Mouse (Mus musculus): ENCODE measurements around the gene Atp2c1.

Atp2c1 gene

DNA sequence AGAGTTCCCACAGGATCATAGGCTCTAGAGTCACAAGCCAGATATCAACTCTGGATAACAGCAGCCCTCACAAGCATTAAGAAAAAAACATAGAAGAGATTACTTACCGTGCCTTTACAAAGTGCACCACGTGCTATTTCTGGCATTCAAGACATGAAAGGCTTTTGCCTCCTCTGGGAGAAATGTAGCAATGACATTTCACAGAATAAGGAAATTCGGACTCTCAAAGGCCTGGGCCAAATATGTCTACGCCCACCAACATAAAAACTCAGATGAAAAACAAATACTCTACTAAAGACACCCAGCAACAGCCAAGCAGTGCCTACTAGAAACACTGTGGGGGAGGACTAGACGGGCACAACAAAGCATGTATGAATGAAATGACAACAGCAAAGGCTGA is 38.8 kb downstream of the Atp2c1 start:
- no peak for DNase-seq (ENCODE audit: low read depth, low spot score)

DNA sequence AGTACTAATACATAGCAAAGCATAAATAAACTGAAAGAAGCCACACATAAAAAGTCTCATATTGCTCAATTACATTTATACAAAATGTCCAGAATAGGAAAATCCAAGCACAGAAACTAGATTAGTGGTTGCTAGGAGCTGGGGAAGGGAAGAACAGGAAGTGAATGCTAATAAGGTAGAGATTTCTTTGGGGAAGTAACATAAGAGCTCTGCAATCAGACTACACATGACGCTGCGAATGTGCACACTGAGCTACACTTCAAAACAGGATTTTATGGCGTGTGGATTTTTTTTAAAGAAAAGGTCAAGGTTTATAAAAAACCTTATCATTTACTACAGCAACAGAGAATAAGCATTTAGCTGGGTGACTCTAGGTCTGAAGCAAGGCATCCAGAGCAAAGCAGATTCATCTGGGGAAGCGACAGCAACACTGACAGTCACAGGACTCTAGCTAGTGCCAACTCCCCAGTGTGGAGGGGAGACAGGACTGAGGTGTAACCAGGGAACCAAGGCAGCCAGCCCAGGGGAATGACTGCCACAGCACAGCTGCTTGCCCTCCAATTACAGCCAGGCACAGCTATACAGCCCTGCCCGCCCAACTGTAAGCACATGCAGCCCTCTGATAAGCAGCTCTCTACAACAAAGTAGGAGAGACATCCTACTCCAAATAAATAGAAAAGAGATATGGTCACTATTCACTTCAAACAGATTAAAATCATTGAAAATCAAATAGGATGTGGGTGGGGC is 42.6 kb downstream of the Atp2c1 start:
- DNase-seq (ENCODE audit: low read depth, low spot score), result peak; percentile 23

DNA sequence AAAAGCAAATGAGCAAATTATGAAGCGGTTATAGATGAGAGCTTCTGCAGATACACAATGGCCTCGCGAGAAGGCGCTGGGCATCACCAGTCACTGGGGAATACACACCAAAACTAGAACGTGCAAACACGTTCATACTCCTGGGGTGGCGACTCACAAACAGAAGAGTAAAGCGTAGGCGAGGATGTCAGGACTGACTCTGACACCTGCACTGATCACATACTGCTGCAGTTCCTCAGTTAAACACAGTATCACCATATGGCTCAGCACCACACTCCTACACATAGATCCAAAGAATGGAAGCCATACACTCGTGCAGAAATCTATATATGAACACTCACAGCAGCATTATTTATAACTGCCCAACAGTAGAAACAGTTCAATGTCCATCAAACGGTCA is 43.2 kb downstream of the Atp2c1 start:
- peak; percentile 72 for DNase-seq (ENCODE audit: low read depth, low spot score)

DNA sequence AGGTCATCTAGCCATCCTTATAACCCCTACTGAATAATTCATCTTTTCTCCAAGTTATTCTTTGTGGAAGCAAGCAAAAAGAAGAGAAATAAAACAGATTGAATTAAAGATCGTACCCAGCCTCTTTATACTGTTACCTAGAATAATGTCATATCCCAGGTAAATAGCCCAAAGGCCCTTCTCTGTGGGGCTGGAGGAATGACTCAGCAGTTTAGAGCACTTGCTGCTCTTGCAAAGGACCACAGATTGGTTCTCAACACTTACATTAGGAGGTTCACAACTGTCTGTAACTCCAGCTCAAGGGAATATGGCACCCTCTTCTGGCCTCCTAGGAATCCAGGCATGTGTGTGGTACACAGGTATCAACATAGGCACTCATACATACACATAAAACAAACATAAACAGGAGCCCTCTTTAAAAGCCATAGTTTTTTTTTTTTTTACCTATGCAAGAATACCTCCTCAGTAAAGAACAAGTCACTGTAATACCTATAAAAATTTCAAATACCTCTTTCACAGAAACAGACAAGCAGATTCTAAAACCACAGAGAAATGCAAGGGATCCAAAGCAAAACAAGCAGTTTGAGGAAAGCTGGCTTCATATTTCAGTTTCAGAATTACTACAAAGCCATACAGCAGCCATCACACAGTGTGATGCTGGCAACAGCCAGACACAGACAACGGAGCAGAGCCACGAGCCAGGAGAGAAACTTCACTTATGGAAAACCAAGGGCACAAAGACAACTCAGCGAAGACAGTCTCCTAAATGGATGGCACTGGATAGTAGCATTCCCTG is 44.2 kb downstream of the Atp2c1 start:
- DNase-seq (ENCODE audit: low read depth, low spot score), result no peak

DNA sequence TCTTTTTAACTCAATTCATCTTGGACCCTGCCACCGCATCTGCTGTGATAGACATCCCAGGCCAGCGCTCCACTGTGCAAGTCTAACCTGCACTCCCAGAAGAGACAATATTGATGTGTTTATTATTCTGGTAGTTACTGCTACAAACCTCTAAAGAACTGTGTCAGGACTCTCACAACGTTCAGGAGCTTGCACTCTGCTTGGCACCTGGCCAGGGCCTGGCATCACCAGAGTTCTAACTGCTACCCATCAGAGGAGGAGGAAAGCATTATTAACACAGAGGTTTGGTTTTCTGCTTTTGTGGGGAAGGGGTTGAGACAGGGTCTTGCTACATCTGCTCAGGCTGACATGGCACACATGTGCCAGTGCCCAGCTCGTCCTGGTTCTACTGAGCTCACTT is 45.0 kb downstream of the Atp2c1 start:
- no peak for DNase-seq (ENCODE audit: low read depth, low spot score)

DNA sequence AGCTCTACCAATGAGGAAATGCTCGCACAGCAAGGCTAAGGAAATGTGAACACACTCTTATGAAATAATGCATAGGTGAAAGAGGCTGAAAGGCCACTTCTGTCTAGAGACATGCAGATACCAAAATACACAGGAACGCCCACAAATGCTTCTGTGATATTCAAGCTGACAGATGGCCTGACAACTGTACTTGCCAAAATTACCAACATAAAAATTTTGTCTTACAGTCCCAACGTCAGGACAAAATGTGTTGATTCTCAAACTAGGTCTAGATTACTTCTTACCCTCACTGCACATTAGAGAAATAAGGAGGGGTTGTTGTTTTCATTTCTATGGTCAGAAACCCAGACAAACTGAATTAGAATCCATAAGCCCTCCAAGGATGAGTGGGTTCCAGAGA is 51.0 kb downstream of the Atp2c1 start:
- DNase-seq (ENCODE audit: low read depth, low spot score), result peak; percentile 74

DNA sequence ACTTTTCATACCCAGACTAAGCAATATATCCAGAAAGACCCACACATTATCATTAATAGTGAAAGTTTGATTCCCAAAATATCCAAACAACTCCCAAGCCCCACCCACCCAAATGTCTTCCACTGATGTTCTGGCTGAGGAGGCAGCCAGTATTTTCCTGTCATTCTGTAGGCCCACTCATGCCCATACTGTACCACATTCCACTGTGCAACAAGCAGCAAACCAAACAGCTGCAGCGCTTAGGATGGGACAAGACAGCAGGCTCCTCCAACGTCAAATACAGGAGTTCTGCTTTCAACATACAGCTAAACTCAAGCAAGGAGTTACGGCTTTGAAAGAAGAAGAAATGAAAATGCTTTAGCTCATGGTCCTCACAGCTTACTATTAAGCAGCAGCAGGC is 52.2 kb downstream of the Atp2c1 start:
- DNase-seq (ENCODE audit: low read depth, low spot score), result peak; percentile 11

DNA sequence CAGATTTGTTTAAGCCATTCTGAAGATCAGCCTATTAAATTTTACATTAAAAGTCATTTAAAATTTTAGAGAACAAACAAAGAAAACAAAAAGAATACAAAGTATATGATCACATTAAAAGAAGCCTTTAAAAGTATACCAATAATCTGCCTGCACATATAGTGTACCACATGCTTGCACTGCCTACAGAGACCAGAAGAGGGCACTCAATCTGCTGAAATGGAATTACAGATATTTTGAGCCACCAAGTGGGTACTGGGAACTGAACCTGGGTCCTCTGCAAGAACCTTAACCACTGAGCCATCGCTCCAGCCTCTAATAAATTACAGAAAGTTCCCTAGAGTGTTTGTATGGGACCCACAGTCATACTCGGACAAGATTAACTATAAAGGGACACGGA is 59.3 kb downstream of the Atp2c1 start:
- DNase-seq (ENCODE audit: low read depth, low spot score), result no peak

DNA sequence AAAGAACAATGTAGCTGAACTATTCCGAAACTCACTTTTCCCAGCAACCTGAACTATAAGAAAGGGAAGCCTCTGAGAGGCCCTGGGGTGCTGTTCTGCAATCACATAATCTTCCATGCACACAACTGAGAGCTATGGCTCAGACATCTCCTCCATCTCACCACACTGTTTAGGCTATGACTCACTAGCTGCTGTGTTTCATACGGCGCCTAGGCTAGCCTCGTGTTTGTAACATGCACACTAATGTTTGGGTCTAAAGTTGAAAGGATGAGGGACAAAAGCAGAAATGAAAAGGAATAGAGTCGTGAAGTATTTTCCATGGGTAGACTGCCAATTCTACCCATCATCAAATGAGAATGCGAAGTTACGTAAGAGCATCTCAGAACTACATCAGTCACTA is 65.6 kb downstream of the Atp2c1 start:
- DNase-seq (ENCODE audit: low read depth, low spot score), result no peak

DNA sequence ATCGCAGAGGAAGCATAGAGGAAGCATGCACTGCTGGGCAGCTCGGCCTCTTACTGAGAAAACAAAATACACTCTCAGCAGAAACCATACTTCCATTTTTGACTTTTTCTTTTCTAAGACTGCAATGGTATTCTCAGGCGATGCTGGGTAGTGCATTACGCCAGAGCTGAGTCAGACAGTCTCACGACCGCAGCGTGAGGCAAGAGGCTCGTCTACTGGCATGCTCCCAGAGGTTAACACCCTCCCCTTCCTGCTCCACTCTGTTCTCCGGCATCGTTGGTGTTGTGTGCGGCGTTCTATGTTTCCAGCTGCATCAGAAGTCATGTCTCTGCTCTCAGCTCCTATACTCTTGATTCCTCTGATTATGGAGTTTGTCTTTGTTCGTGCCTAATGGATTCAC is 68.1 kb downstream of the Atp2c1 start:
- no peak for DNase-seq (ENCODE audit: low read depth, low spot score)

DNA sequence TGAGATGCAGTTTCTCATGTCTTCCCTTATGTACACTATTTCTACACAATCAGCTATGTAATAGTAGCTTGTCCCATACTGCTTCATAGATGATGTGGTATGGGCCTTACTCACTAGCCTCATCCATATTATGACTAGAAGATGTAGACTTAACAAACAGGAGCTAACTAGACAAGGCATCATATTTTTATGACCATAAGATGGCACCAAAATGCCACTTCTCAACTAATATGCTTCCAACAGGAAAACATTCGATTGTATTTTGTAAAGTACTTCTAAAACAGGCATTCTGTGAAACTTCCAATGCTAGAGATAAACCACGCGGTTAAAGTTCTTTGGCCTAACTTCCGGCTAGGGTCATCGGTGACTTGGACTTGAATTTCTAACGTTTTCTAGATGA is 118.6 kb downstream of the Atp2c1 start:
- DNase-seq (ENCODE audit: low read depth, low spot score), result no peak

DNA sequence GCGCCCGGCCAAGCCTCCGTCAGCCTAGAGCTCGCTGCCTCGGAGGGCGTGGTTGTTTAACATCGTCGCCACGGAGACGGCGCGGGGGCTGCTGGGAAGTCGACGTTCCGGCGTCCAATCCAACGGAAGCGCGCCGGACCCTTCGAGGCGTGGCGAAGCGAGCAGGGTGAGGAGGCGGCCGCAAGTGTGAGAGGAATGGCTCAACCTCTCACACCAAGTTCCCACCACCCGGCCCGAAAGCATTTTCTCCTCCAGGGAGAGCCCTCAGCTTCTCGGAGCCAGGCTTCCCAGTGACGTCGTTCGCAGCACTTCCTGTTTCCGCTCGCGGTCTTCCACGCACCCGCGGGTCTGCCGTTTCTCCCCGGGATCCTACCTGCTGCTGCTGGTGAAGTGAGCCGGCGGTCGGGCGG is 131.9 kb downstream of the Atp2c1 start, which contains the start of the genes Aste1 and Nek11:
TSS of gene Aste1 (plus strand) at position 175 of the 410 bp plus-strand sequence.
TSS of gene Nek11 (minus strand) at position 307 of the 410 bp plus-strand sequence.
- peak; percentile 84 for DNase-seq (ENCODE audit: low read depth, low spot score)

DNA sequence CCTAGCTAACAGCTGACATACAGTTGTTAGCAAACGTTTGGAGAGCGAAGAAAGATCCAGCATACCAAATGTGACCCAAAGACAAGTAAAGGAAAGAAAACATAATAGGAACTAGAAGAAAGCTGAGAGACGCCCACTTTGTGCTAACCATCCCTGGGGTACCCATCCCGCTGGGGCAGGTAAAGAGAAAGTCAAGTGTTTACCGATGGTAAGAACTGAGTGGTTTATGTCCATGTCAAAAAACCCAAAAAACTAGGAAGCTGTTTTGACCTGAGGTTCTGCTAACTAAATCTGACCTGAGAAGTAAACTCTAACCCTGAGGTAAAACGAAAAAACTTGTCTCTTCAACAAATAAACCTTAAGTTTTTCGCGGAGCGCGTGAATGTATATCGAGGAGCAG is 132.4 kb downstream of the Atp2c1 start:
- DNase-seq (ENCODE audit: low read depth, low spot score), result no peak

DNA sequence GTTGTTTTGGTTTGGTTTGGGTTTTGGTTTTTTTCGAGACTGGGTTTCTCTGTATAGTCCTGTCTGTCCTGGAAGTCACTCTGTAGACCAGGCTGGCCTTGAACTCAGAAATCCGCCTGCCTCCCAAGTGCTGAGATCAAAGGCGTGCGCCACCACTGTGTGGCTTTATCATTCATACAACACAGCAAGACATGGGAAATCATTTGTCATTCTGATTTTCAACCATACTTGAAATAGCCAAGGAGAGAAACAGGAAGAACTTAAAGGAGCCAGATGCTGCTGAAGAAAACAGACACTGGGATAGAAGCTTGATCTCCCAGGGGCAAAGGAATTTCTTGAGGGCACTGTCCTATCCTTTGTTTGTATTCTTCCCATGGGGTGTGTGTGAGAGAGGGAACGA is 136.5 kb downstream of the Atp2c1 start:
- no peak for DNase-seq (ENCODE audit: low read depth, low spot score)

DNA sequence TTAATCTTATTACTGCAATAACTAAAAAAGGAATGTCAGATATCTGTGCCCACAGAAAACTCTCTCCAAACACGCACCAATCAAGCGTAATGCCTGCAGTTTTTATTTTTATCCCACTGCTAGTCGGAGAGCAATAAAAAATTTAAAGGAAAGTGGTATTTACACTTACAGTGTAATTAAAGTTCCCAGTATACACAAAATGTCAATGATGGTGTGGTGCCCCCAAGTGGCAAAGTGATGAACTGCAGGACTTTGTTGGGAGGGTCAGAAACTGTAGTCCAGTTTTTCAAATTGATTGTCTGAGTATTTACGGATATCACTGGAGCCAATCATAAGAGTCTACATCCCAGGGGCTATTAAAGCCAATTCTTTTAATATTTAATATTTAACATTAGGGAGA is 137.8 kb downstream of the Atp2c1 start:
- DNase-seq (ENCODE audit: low read depth, low spot score), result peak; percentile 21

DNA sequence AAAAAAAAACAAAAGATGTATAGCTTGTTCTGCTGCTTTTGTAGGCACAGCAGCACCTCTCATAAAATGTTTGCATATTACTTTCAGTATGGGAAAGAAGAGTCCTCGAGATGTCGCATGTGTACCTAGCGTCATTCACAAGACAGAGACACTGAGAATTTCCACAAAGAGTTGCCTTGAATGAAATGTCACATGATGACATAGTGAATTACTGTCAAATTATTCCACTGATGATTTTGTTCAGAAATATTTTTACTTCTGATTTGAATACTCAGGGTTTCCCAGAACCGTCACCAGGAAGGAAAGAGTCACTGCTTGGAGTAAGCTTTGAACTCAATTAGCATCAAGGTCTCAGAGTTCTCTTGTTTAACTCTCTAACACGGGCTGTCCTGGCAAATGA is 139.7 kb downstream of the Atp2c1 start:
- no peak for DNase-seq (ENCODE audit: low read depth, low spot score)

DNA sequence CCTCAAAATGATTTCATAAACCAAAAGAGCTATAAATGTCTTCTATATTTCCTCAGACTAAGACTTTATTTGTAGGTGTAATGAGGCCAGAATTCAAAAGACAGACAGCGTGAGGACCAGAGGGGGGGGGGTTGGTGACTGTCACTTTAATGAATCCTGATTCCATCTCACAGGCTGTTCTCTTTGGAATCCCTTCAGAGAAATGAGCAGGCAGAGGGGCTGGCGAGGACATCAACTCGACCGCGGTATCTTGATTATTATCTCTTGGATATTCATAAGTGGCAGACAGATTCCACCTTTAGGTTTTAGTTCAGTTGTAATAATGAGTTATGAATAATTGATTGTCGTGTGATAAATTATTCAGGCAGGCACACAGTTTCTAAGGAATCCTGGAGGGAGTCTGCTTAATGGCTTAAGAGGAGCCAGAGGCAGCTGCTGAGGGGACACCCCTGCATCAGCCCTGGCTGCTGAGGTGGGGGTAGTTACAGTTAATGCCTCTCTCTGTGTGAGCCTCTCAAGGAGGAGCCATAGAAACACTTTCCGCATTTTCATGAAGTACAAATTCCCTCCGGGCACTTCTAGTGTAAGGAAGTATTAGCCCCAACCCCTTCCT is 147.5 kb downstream of the Atp2c1 start:
- DNase-seq (ENCODE audit: low read depth, low spot score), result no peak

DNA sequence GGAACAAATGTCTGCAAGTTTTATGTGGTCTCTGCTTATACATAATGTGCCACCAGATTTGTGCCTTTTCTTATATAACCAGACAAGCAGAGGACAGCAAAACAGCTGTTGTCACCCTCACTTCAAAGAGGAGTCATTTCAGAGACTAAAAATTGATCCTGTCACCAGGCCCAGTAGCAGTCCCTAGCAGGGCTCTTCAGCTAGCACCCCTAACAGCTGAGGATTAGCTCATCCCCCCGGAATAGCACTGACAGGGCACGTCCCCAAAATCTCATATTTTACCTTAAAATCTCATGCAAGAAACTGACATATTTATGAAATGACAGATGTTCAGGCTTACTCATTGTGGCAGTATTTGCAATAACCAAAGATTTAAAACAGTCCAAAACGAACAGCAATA is 149.5 kb downstream of the Atp2c1 start:
- DNase-seq (ENCODE audit: low read depth, low spot score), result peak; percentile 42

DNA sequence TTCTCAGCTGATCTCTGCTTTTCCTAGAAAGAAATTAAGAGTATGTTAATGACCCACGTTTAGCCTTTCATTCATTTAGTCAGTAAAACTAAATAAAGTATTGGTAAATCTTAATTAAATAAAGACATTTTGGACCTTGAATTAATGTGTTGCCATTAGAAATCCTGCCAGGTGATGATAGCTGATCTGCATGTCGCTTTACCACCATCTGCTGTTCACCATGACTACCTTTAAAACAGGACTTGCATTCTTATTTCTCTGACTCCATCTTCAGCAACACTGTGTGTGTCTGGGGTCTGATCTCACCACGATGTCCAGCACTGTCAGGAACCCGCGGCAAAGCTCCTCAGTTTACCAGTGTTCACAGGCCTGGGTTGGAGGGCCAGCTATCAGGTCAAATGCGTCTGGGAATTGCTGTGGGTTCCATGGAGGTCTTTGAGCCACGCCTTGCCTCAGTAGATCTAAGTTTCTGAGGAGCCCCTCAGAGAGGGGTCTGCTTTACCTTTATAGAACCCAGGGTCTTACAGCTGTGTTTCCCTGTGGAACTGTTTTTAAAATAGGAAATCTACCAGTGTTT is 150.1 kb downstream of the Atp2c1 start:
- DNase-seq (ENCODE audit: low read depth, low spot score), result no peak

DNA sequence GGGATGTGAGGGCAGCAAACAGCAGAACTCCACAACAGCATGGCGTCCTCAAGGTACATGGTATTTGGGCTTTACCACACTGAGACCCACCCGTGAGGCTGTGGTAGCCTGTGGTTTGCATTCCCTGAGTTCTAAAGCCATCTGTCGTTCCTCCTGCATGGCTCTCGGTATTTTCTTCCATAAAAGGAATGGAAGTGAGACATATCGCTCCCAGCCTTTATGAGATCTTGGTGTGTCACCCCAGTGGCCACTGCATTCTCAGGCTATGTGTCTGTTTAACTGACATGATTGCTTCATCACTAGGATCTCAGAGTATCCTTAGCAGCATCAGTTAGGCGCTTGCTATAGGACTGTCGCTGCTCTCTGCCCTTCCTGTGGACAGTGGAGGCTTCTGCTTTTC is 150.7 kb downstream of the Atp2c1 start:
- DNase-seq (ENCODE audit: low read depth, low spot score), result no peak

DNA sequence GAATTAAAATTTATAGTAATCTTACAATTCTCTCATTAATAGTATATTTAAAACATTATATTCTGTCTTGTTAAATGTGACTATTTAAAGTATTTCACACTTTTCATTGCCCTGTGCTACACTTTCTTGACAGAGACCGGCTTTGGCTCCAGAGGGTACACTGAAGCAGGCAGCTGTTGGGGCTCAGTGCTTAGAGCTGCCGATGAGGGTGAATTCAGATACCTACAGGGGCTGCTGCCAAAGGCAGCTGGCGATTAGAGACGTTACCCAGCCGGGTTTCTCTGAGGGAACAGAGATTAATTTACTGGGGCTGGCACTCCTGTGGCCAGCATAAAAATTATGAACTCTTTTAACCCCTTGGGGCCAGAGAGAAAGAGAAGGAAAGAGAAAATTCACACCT is 152.8 kb downstream of the Atp2c1 start:
- DNase-seq (ENCODE audit: low read depth, low spot score), result no peak

DNA sequence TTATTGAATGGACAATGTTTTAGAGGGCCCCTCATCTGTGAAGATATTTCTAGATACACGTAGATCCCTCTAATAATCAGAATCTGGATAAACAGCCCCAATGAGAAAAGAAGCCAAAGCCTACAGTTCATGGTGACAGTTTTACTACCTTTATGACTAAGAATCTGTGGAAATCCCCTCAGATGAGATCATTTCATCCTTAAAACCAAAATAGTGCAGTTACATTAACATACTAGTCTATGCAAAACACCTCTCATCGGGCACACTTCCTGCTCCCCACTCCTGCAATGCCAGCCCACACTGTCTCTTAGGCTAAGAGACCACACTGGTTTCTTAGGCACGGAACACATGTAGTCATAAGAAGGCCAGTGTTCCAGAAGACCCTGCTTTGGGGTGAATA is 158.5 kb downstream of the Atp2c1 start:
- no peak for DNase-seq (ENCODE audit: low read depth, low spot score)
